Mouse (Mus musculus) neural tube, embryonic 10.5 days (tissue): ENCODE measurements around the gene Ypel3.

Source experiments
- DNase-seq: peaks from one replicate; pipeline ENCODE4 v3.0.0-alpha.2; 2017; ENCODE audit warnings: low spot score; ENCODE audit errors: extremely low spot score

Ypel3 gene

DNA sequence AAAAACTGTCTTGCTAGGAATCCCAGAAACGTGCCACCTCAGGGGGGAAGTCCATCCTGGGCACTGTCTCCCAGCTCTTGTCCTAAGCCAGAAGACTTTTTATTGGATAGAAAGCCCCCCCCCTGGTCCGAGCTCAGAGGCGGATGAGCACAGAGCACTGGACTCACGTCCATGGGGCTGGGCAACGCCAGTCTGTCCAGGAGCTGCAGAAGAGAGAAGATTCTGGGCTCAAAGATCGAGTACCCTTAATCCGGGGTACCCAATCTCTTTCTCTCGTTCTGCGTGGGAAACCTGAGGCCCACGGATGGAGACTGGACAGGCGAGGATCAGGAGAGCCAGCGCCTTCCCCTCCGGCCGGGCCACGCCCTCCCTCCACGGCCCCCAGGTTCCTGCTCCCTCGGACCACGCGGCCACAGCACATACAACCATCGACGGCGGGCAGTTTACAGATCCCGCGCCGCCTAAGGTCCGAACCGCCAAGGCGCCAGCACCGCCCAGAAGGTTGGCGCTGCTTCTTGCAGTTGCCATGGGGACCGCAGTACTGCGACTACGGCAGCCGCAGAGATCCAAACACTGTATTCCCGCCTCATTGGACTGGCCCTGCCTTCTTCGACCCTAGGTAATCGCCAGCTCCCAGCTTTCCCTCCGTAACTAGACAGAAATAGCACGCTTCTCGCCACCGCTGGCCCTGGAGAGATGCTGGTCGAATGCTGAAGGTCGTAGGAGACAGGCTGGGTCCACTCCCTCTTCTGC is 32.1 kb downstream of the Ypel3 start:
- peak; percentile 88 for DNase-seq

DNA sequence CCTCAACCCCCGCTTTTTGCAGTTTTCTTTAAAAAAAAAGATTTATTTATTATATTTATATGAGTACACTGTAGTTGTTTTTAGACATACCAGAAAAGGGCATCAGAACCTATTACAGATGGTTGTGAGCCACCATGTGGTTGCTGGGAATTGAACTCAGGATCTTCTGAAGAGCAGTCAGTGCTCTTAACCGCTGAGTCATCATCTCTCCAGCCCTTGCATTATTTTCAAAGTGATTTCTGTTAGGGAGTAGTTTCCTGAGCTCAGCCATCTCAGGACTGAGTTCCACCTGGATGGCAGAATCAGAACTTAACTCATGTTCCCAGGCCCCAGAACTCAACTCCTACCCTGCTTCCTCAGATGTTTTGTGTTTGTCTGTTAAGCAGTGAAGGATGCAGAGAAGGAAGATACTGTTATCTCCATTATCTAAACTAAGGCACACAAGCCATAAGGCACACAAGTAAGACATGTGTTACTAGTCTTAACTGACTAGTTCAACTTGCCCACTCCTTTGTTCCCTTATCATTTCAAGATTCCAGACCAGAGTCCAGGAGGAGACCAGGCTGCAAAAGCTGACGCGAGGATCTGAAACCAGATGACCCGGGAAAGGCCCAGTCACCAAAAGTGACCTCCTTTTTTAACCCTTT is 33.1 kb downstream of the Ypel3 start:
- DNase-seq = no peak

DNA sequence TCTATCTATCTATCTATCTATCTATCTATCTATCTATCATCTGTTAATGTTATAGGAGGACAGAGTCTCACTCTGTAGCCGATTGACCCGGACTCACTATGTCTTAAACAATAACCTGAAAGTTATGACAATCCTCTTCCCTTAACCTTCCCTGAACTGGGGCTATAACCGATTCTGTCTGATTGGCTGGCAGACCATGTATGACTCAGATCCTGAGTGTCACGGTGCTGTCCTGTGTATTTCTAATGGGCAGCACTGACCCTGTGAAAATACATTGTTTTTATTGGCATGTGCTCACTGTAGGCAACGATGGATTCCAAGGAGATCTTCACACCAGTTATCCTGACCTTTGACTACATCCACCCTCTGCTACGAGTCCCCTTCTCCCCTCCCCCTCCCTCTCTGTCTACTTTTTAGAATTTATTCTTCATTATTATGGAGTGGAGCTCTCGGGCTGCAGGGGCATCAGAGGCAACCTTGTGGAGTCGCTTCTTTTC is 39.0 kb downstream of the Ypel3 start:
- no peak for DNase-seq

DNA sequence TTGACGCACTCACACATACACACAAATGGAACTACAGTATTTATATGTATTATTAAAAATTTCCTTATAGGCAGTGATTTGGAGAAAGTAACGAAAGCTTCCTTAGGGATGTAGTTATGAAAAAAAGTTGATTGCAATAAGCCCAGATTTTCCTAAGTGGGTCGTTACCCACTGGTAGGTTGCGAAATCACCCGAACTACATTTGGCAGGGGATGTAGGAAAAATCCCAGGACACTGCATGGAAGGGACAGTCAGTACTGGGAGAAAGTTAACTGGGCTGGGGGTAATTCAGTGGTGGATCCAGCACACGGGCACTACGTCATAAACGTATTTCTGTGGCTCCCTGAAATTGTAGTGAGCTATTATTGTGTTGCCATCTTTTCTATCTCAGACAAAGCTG is 39.7 kb downstream of the Ypel3 start:
- DNase-seq = no peak

DNA sequence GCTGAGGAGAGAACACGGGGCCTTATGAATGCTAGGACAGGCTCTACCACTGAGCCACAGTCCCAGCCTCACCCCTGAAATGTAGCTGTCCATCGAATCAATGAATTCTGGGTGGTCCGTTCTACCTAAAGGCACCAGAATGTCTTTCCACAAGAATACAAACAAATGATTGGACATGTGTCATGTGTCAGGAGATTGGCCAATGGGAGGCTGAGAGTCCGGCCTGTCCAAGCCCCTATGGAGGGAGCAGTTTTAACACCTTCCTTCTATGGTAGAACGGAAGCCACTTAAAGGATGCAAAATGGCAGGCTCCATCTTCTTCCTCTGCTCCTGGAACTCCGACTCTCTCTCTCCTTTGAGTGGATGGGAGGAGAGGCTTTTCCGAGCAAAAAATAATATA is 40.8 kb downstream of the Ypel3 start:
- DNase-seq = no peak

DNA sequence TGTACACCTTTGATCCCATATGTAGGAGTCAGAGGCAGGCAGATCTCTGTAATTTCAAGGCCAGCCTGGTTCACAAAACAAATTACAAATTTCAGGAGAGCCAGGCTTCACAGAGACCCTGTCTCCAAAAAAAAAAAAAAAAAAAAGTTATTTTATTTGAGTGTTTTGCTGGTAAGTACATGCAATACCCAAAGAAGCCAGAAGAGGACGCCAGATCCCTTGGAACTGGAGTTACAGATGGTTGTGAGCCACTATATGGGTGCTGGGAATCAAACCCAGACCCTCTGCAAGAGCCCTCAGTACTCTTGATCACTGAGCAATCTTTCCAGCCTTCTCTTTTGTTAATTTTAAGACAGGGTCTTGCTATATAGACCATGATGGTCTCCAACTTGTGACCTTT is 42.1 kb downstream of the Ypel3 start:
- DNase-seq = no peak

DNA sequence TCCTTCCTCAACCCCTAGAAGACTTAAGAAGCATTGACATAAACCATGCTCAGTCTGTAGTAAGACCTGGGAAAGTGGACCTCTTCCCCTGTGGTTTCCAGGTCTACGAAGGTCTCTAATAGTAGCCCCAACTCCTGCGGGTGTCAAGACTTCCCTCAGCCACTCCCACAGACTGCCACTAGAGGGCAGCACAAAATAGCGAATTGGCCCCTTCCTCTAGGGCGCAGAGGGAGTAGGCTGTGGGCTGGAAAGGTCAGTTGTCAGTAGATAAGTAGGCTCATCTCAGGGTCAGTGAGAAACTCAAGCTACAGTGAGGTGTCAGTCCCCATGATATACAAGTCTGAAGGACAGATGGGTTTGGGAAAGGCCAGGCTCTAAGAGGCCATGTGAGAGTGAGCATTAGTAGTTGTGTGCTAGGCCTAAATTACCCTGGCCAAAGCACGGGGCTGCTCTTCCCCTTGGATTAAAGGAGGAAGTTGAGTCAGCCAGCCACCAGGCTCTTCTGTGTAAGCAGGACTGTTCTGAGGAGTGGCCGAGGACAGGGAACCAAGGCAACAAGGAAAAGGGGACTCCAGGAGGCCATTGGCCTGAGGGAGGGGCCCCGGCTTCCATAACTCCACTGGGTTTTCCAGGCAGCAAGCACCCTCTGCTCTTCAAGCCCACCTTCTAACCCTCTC is 45.2 kb downstream of the Ypel3 start:
- peak; percentile 88 for DNase-seq

DNA sequence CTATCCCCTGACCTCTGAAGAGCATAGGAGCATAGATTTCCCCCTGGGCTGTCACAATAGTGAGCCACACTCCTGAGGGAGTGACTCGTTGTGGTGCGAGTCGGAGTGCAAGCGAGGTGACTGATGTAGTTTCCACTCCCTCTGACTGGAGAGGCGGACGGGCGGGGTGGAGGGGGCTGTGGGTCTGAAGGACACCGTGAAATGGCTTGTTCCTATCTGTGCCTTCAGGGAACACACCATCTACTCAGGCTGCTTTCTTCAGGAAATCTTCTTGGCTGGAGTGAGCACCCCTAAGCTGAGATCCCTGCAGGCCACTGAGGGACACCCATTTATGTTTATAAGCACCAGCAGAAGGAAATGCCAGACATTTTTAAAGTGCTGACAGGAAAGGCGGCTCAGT is 46.0 kb downstream of the Ypel3 start:
- no peak for DNase-seq

DNA sequence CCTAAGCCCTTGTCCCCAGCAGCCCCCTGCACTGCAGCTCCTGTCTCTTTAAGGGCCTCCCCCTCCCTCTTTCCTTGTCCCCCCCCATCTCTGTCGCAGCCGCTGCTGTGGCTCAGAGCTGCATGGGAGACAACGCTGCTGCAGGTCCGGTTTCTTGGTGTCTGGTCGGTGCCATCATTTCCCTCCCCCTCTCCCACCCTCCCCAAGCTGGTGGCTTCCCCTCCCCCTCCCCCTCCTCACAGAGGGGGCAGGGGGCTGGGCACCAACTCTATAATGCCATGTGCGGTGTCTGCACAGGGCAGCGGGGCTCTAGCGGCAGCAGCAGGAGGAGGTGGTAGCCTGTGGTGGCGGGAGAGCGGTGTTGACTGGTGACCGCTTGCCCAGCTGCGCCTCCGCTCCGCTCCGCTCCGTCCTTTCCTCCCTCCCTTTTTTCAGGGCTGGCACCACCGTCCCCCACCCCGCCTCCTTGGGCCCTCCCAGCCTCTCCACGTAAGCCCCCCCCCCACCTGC is 46.5 kb downstream of the Ypel3 start:
- peak; percentile 57 for DNase-seq

DNA sequence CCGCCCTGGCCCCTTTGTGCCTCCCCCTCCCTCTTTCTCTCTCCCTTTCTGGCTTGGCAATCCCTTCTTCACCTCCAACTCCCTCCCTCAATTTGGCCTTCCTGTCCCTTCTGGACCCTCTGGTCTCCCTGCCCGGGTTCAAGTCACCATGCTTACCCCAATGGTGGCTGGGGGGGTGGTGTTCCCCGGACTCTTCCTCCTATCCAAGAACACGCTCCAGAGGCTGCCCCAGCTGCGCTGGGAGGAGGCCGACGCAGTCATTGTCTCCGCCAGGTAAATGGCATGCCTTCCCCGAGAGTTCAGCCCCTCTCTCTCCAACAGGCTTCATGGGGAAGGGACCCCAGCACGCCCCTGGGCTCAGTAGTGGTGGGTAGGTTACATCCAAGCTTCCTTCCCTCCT is 47.2 kb downstream of the Ypel3 start:
- no peak for DNase-seq

DNA sequence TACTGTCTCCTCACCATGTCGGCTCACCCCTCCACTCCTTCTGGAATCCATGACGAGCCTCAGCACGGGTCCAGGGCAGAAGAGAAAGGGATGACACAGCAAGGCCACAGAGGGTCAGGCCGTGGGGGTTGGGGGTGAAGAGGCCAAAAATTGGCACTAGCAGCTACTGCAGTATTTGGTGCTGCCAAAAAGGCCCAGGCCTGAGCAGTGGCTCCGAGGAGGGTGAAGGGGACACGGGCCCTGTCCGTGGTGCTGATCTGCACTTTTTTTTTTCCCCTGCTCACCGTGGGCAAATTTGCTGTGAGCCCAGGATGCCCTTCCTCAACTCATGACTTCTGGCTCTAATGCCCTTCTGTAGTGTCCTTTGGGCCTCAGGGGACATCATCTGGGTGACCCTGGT is 48.6 kb downstream of the Ypel3 start:
- DNase-seq = peak; percentile 51

DNA sequence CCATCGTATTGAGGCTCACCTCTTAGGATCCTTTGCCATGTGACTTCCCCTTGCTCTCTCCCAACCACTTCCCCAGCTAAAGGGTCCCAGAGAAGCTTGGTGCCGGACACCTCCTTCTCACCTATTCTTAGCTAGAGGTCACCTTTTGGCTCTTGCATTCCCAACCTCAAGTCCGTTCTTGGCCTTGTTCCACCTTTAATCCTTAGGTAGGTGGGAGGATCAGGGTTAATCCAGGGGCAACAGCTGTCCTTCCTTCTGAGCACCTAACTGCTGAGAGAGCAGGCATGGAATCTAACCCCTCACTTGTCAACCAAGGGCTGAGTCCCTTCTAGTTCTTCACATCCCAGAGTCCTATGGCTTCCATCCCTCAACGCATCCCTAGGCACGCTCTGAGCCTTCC is 49.2 kb downstream of the Ypel3 start:
- DNase-seq = no peak
